Mouse (Mus musculus): ENCODE results near the gene Zfp592. TPM values are rescaled to one million over a fixed set of nuclear protein-coding genes. Genes with fewer than 3 reads are reported as not detected.

The Zfp592 gene
- total RNA-seq, 2 experiments from 2014 or later, result 10.3 to 11.4 TPM

DNA sequence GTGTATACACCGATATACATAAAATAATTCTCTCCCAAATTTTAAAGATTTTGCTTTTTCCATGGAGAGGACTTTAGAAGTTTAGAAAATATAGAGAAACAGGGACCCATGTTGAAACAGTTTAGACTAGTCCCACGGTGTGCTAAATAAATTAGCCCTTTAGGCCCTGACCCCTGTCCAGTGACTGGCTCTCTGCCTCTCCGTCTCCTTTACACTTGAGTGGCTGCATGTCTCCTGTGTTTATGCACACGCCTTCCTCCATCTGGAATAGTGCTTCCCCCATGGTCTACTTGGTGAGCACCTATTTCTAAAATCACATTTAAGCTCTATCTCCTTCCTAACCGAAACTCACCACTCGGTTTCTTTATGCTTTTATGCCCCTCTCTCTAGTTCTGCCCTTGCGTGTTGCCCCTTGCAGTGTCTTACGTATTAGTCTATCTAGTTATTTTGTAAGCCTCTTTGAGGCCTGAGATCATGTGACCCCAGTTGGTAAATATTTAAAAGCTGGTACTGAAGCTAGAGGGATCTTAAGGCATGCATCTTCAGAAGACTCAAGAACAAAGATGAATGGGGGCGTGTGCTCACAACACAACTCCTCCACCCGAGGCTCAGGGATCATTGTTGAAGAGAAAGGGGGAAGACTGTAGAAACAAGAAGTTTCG is 62.4 kb downstream of the Zfp592 start:
- no peak for DNase-seq
- intact Hi-C loops (cut with DNase I), result no loop called here

DNA sequence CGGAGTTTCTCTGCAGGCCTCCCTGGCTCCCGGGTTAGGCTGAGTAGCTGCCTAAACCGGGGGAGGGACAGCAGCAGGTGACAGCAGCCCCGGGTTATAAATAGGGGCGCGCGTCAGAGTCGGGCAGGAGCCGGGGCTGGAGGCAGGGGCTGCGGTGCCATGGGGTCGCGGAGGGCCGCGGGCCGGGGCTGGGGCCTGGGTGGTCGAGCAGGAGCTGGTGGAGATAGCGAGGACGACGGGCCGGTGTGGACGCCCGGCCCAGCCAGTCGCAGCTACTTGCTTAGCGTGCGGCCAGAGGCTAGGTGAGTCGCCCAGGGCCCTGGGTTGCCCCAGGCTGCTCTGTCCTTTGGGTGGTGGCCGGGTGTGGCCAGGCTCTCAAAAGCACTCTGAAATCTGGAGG is 64.0 kb downstream of the Zfp592 start, which contains the start of gene Alpk3:
Gene Alpk3, plus strand, starts transcription at position 130 of the 400 bp plus-strand sequence.
- peak; percentile 43 to 56 for DNase-seq
- intact Hi-C loops (cut with DNase I), result no loop called here

DNA sequence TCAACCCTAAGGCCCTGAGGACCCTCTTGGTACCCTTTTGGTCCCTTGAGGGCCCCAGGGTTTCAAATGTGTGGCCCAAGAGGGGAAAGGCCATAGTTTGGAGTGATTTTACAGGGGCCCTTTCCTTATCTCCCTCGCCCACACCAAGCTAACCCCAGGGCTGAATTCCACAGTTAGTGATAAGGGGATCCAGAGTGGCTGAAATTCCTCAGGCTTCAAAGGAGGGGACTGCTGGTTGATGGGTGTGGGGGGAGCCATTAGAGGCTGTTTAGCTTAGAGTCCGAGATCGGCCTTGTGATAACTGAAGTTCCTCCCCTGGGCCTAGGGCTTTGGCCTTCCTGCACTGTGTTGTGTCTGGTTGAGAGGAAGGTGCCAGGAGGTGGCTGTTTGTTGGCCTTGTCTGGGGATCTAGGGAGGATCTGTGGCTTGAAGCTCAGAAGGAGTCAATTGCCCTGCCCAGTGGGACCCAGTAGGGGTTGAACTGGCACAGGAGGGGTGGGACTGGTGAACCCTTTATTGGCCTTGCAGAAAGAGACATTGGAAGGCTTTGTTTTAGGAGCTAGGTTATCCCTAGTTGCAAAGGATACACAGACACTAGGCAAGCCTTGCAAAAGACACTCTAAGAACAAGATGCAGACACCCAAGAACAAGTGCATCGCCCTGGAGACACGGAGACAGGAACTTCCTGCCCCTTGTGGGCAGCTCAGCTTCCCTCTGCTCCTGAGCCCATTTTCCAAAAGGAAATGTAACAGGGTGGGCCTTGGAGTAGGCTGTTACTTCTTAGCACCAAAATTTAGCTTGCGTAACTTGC is 64.6 kb downstream of the Zfp592 start:
- intact Hi-C loops (cut with DNase I), result no loop called here

DNA sequence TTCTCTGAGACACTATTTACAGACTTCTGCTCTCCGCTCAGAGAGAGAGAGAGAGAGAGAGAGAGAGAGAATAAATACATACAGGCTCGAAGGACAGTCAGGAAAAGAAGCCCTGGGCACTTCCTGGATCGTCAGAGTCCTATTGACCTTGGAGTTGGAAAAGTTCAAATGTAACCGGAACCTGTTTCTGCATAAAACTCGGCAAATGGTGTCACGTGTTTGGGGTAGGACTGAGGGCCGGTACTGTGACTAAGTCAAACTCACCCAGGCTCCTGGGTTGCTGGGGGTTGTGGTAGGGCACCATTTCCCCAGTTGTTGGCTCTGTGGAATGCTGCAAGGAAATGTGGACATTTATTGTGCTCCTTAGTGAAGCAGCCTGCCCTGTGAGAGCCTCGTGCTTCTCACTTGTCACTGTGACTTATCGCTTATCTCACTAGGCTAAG is 65.3 kb downstream of the Zfp592 start:
- DNase-seq, result no peak
- intact Hi-C loops (cut with DNase I), result no loop called here

More for the DNA sequence above, 64.6 kb downstream of the Zfp592 start:
- DNase-seq, result no peak

DNA sequence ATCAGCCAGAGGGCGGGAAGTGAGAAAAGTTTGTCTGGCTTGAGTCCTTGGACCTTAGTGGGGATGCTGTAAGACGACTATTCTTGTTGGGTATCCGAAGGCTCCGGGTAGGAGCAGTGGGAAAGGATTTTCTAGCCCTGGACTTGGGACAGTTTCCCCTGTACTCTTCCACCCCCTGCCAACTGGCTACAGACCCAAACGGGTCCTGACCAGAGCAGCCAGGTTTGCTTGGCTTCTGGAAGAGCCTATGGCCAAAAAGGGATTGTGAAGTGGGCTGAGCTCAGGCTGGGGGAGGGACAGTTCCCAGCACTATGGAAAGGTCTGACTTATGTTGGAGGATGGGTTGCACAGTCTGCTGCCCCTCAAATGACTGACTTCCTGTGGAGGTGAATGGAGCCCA is 65.9 kb downstream of the Zfp592 start:
- intact Hi-C loops (cut with DNase I), result no loop called here
- peak in 1 of 2 experiments; percentile 39 for DNase-seq

DNA sequence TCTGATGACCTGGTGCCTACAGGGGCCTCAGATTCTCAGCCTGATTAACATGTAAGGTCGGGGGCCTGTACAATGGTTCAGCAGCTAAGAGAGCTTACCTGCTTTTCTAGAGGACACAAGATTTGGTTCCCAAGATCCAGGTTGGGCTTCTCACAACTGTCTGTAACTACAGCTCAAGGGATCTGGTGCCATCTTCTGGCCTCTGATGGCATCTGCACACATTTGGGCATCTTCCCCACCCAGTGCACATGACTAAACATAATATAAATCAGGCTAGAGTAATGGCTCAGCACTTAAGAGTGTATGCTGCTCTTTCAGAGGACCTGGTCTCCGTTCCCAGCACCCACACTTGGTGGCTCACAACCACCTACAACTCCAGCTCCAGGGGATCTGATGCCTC is 67.4 kb downstream of the Zfp592 start:
- intact Hi-C loops (cut with DNase I), result no loop called here
- no peak for DNase-seq

DNA sequence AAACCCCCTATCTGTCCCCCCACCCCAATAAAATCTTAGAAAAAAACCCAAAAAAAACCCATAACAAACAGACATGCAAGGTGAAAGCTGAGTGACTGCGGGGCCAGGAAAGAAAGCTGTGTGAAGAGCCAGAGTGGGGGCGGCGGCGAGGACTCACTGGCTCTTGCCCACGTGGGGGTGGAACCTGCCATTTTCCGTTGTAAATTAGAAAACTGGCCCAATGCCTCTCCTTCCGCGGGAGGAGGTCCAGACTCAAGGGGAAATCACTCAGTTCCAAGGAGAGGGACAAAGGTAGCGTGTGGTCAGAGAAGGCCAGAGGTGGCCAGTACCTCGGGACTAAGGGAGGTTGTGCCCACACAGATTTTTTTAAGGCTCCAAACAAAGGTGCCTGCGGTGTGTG is 68.5 kb downstream of the Zfp592 start:
- no peak for DNase-seq
- intact Hi-C loops (cut with DNase I), result no loop called here

DNA sequence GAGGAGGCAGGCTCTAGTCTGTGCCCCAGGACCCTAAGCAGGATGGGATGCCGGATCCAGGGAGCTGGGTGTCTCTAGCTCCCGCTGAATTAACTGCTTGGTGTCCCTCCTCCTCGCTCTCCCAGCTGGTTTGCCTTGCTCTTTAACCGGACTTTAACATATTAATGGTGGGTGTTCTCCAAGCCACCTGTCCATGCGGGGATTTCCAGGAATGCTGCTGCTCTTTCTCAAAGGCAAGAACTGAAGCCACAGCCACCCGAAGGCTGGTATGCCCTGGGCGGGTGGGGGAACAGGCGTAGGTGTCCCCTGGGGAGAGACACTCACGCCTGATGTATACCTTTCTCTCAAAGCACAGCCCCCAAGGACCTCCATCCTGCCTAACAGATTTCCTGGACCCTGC is 69.9 kb downstream of the Zfp592 start:
- DNase-seq, result no peak
- intact Hi-C loops (cut with DNase I), result no loop called here

DNA sequence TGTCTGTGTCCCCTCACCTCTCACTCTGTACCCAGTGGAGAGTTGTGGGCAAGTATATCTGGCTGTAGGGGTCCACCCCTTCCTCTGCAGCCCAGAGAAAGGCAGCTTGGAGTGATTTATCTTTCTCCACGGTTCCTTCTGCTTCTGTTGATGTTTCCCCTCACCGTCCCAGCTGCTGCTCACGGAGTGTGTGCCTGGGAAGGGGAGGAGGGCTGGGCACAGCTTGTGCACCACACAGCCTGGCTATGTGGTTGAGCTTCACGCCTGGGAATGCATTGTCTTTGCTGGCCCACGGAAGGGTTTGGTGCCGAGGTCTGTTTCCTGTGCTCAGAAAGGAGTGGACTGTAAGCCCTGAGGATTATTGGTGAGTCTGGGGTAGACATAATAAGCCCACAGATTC is 73.2 kb downstream of the Zfp592 start:
- no peak for DNase-seq
- intact Hi-C loops (cut with DNase I), result no loop called here

DNA sequence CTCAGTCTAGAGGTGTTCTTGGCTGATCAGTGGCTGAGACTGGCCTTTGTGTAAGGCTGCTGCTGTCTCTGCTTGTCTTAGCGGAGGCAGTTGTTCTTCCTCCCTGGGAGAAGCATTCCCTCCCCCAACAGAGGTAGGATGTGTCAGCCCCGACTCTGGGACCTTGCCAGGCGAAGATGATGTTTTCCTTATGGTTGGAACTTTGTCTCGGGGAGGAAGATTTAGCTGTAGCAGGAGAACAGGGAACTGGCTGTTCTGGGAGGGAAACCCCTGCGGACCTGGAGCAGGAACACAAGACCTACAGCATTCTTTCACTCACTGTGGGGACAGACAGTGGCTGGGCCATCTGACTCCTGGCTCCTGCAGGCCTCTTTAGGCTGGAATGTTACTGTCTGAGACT is 79.0 kb downstream of the Zfp592 start:
- peak; percentile 59 to 89 for DNase-seq
- intact Hi-C loops (cut with DNase I), result no loop called here

DNA sequence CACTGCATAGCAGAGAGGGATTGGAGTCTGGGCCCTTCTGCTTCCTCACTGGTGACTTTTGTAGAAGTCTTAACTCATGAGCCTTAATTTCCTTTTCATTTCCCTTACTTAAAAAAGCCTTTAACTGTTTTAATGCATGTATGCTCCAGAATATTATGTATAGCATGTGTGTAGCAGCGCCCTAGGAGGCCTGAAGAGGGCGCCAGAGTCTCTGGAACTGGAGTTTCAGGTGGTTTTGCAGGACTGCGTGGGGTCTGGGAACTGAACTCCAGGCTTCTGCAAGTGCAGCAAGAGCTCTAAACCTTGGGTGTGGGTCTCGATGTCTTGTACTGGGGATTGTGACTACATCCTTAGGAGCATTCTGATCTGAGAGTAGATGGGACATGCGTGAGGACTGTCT is 79.8 kb downstream of the Zfp592 start:
- intact Hi-C loops (cut with DNase I), result no loop called here
- DNase-seq, result no peak

DNA sequence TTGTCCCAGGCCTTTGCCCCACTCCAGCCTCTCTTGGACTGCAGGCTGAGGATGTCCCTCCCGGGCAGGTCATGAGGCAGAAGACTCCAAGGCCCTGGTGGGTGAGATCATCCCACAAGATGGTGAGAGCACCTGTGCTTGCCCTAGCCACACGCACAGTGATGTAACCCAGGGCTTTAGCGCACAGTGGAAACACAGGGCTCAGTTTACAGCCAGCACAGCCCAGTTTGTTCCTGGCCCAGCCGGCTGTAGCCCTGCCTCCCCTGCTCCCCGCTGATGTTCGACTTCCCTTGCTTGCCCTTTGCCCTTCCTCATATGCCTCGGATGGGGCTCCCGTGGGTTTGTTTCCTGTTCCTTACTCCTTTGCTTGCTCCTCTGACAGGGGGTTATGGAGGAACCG is 81.1 kb downstream of the Zfp592 start:
- intact Hi-C loops (cut with DNase I), result no loop called here
- DNase-seq, result peak in 1 of 2 experiments; percentile 48

DNA sequence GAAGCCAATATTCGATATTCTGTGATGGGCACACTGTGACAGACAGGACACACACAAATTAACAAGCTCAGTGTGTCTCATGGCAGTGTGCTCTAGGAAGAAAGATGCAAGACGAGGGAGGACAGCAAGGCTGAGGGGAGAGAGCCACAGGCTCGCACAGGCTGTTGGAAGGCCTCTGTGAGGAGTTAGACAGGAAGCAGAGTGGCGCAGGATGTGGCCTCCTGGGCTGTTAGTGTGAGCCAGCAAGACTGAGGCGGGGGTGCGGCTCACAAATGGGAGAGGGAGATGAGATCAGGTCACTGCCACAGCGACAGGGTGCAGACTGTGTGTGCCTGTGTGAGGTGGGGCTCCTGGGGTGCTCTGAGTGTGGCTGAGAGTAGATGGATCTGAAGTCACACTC is 81.8 kb downstream of the Zfp592 start:
- intact Hi-C loops (cut with DNase I), result no loop called here
- no peak for DNase-seq

DNA sequence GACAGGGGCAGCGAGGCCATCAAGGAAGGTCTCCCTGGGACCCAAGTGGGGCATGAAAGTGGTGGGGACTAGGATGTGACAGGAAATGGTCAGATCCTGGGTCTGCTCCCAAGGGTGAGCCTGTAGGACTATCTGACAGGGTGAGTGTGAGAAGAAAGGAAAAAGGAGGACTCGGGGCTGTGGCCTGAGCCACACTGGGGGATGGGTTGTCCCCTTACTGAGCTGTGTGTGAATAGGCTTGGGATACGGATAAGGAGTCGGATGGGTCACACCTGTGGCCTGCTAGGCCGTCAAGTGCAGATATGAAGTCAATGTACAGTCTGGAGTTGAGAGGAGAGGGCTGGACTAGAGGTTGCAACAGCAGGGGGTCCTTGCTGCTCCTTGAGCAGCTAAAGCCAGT is 82.3 kb downstream of the Zfp592 start:
- no peak for DNase-seq
- intact Hi-C loops (cut with DNase I), result no loop called here

DNA sequence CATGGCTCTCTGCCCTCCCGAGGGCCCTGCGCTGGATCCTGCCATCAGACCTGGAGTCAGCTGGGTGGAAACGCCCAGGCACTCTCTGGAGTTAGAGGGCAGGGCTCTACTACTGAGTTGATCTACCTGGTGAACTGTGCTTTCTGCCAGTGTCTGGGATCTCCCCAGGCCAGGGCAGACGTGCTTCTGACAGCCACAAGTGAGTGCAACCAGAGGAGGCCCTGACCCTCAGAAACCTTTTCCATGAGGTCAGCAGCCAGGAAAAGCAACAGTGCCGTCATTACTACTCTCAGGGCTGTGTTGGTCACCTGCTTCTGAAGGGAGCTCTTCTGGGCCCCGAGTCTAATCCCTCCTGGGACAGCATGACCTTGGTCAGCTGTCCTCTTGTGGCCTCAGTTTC is 83.5 kb downstream of the Zfp592 start:
- DNase-seq, result no peak
- intact Hi-C loops (cut with DNase I), result no loop called here

DNA sequence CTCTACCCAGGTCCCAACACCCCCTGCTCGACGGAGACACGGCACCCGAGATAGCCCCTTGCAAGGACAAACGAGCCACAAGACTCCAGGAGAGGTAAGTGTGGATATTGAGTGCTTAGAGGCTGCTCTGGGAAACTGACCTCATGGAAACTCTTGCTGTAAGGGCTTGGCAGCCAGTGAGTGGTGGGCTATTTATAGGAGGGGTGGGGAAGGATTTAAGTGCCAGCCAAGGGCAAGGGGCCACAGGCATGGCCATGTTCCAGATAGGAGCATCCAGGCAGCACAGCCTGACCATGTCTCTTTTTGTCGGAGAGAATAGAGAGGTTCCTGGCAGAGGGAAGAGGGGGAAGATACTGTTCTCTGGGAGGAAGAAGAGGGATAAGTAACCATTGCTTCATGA is 85.3 kb downstream of the Zfp592 start:
- no peak for DNase-seq

DNA sequence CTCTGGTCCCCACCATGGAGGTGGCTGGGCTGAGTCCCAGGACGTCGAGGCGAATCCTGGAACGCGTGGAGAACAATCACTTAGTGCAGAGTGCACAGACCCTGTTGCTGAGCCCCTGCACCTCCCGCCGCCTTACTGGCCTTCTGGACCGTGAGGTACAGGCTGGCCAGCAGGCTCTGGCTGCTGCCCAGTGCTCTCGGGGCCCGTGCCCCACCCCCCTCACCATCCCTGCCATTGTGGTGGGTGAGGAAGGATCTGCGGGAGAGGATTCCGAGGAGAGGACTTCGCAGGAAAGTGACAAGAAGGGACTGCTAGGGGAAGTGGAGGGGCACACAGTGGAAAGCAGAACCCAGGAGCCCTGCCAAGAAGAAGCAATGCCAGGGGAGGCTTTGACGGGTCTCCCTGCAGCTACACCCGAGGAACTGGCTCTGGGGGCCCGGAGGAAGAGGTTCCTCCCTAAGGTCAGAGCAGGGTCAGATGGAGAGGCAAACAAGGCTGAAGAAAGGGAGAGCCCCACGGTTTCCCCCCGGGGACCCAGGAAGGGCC is 100.0 kb downstream of the Zfp592 start:
- DNase-seq, result no peak
- intact Hi-C loops (cut with DNase I), result no loop called here

More for the DNA sequence above, 85.3 kb downstream of the Zfp592 start:
- intact Hi-C loops (cut with DNase I), result no loop called here

DNA sequence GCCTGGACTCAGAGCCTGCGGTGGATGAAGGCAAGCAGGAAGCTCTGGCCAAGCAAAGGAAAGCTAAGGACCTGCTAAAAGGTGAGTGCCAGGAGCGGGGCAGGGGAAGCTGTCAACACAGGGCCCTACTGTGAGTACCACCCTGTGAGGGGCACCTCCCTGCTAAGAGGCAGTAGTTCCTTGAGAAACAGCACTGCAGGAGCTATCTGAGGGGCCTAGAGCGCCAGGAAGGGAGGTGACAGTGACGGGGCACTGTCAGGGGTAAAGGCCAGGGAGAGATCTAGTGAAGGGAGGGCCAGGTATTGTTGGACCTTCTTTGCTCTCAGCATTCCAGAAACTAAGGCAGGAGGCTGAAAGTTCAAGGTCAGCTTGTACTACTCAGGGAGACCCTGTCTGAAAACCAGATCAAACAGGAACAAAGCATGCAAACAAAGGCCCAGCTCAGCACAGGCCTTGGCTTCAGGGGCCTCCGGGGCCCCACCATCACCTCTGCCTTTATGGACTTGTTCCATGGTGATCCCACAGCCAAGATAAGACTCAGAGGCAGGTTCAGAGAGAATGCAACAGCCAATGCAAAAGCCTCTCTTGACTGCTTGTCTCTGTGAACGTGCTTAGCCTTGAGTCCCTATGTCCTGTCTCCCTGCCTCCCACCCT is 100.8 kb downstream of the Zfp592 start:
- no peak for DNase-seq
- intact Hi-C loops (cut with DNase I), result no loop called here

Data from gastrocnemius, postnatal 36 days (tissue).